Mouse (Mus musculus) E14TG2a.4 (cell line): ENCODE measurements around the gene Rtn4rl1.

Experiments used
- CTCF ChIP-seq: conservative IDR thresholded peaks from 2 replicates; pipeline ENCODE4 v1.5.1; 2014; ENCODE audit warnings: low read length
- NANOG ChIP-seq: IDR thresholded peaks from 2 replicates; pipeline ENCODE4 v1.6.1; 2014; ENCODE audit warnings: borderline replicate concordance, low read length, mixed read lengths

DNA sequence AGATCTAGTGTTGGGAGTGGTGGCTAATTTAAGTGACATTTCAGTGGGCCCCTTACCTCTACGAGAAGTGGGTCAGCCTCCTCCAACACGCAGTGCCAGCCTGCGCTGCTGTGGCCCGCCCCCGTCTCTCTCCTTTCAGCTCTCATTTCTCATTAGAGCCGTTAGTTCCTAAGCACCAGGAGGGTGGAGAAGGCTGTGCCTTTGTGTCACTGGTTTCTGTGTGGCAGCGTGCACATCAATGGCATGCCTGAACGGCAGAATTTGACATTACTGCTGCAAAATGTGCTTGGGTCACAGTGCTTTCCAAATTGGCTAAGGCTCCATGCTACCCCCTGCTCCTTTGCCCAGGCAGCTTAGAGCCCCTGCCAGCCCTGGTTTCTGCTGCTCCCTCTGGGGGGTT is 79.9 kb downstream of the Rtn4rl1 start:
- TF ChIP-seq NANOG = no peak
- no peak for TF ChIP-seq CTCF
